Mouse (Mus musculus) MEL (cell line): ENCODE data around the gene Asap3.

Source experiments
- NRF1 ChIP-seq: IDR thresholded peaks from 2 replicates; pipeline ENCODE4 v1.6.1; 2014; ENCODE audit warnings: low read depth, mild to moderate bottlenecking, inconsistent platforms, low read length, improper control_type of control experiment, moderate library complexity; ENCODE audit not compliant: poor library complexity, insufficient read depth, severe bottlenecking
- POLR2A ChIP-seq, 2 experiments: IDR thresholded peaks; 2 replicates each; pipeline ENCODE4 v1.6.1; 2011 to 2012; ENCODE audit warnings: low read length in 2 of 2, mild to moderate bottlenecking in 2 of 2, control low read depth in 1 of 2, improper control_type of control experiment in 1 of 2, low read depth in 1 of 2, moderate library complexity in 1 of 2; ENCODE audit not compliant: control insufficient read depth in 1 of 2, insufficient read depth in 1 of 2, poor library complexity in 1 of 2
- SIN3A ChIP-seq: IDR thresholded peaks from 2 replicates; pipeline ENCODE4 v1.6.1; 2012; ENCODE audit warnings: low read length, improper control_type of control experiment, inconsistent platforms
- TAL1 ChIP-seq: IDR thresholded peaks from 2 replicates; pipeline ENCODE4 v1.6.1; 2012; ENCODE audit warnings: mild to moderate bottlenecking, inconsistent platforms, low read length, moderate library complexity, mixed read lengths

GRCm38 (mm10) chr4:136285348-136285810 lies 79.2 kb downstream of the Asap3 start:
- TF ChIP-seq TAL1 (no peak), SIN3A (peak; percentile 92), NRF1 (peak; percentile 55; the same call in 1 of the 2 replicates), POLR2A (IDR thresholded peaks at IDR 0.05; ENCODE audit: control insufficient read depth in 1 of 2, insufficient read depth in 1 of 2, low read depth in 1 of 2, low read length in 2 of 2, poor library complexity in 1 of 2) (peak in 1 of 2 experiments; percentile 42; a peak in 1 of 4 replicates)
